Mouse (Mus musculus) lung, embryonic 16.5 days (tissue): ENCODE measurements around the gene Cobll1. TPM values are rescaled to one million over a fixed set of nuclear protein-coding genes. Genes with fewer than 3 reads are reported as not detected.

Source experiments
- ATAC-seq: fragments of 200-750 bp; cut with Nextera tagmentation; 2 replicates; pipeline ENCODE4 v1.8.0; 2017; ENCODE audit warnings: low read depth, mild to moderate bottlenecking, moderate library complexity
- H3K27ac ChIP-seq: fragments of 300-500 bp; sonication (generic); 2 replicates; pipeline ENCODE4 v1.5.1; 2014; ENCODE audit warnings: mild to moderate bottlenecking, control low read depth, low read length
- H3K27me3 ChIP-seq: fragments of 300-500 bp; sonication (generic); 2 replicates; pipeline ENCODE4 v1.6.1; 2014; ENCODE audit warnings: low read depth, low read length, mixed read lengths; ENCODE audit not compliant: control insufficient read depth, insufficient read depth
- H3K36me3 ChIP-seq: fragments of 300-500 bp; sonication (generic); 2 replicates; pipeline ENCODE4 v1.6.1; 2014; ENCODE audit warnings: low read length; ENCODE audit not compliant: control insufficient read depth, insufficient read depth
- H3K4me1 ChIP-seq: fragments of 300-500 bp; sonication (generic); replicated peaks from 2 replicates; pipeline ENCODE4 v1.6.1; 2014; ENCODE audit warnings: low read length, mixed read lengths; ENCODE audit not compliant: control insufficient read depth, insufficient read depth
- H3K4me2 ChIP-seq: fragments of 300-500 bp; sonication (generic); 2 replicates; pipeline ENCODE4 v1.6.1; 2014; ENCODE audit warnings: low read depth, low read length, control low read depth
- H3K4me3 ChIP-seq: fragments of 300-500 bp; sonication (generic); 2 replicates; pipeline ENCODE4 v1.5.1; 2014; ENCODE audit warnings: mild to moderate bottlenecking, low read length, control low read depth
- H3K9ac ChIP-seq: fragments of 300-500 bp; sonication (generic); 2 replicates; pipeline ENCODE4 v1.6.1; 2014; ENCODE audit warnings: low read length, control low read depth
- H3K9me3 ChIP-seq: fragments of 300-500 bp; sonication (generic); 2 replicates; pipeline ENCODE4 v1.6.1; 2016; ENCODE audit warnings: low read length; ENCODE audit not compliant: control insufficient read depth
- WGBS: fragments of 180-500 bp; shearing (Covaris S2); extraction: QIAGEN DNeasy Blood & Tissue Kit; methylation state at CpG from one replicate; pipeline ENCODE4 v1.1.7; 2014; 5-methylcytosine and 5-hydroxymethylcytosine counted together
- polyA plus RNA-seq: library from polyadenylated mRNA; unstranded; fragments of >200 nt; fragmentation: Nextera tagmentation; extraction: Ambion mirVana; gene quantifications from 2 replicates; pipeline ENCODE4 v1.2.1, GENCODE M21; 2015

The Cobll1 gene
- polyA plus RNA-seq, 1 experiment from 2014 or later: 11.1 TPM

GRCm38 (mm10) chr2:65077544-65077943 is 161.7 kb downstream of the Cobll1 start:
- Histone ChIP-seq H3K4me2 (no peak overlapping the region), H3K36me3 (no peaks in the 10 kb centered on the region), H3K27ac (no peak overlapping the region), H3K27me3 (no peaks in the 10 kb centered on the region), H3K9ac (no peak overlapping the region), H3K4me3 (no peak overlapping the region), H3K4me1 (no peaks in the 10 kb centered on the region), H3K9me3 (no peaks in the 10 kb centered on the region)
- ATAC-seq: no peak
- WGBS: 66% methylated on average over 3 of the region's 3 CpGs

- Histone ChIP-seq H3K27ac (no peak overlapping the region), H3K9ac (no peak overlapping the region), H3K4me2 (no peak overlapping the region), H3K4me1 (no peaks in the 10 kb centered on the region), H3K9me3 (no peaks in the 10 kb centered on the region), H3K4me3 (no peak overlapping the region), H3K36me3 (no peaks in the 10 kb centered on the region), H3K27me3 (no peaks in the 10 kb centered on the region)
- 85% methylated on average over 5 of the region's 5 CpGs for WGBS
- ATAC-seq: no peak
These were observed 163.4 kb downstream of the Cobll1 start for GRCm38 (mm10) chr2:65075840-65076239.

- no peak overlapping the region for H3K4me3 ChIP-seq
- H3K36me3 ChIP-seq: no peaks in the 10 kb centered on the region
- no peak overlapping the region for H3K9ac ChIP-seq
- no peak for ATAC-seq
- H3K9me3 ChIP-seq: no peaks in the 10 kb centered on the region
- no peaks in the 10 kb centered on the region for H3K4me1 ChIP-seq
- no peak overlapping the region for H3K4me2 ChIP-seq
- no peak overlapping the region for H3K27ac ChIP-seq
- H3K27me3 ChIP-seq: no peaks in the 10 kb centered on the region
- 89% methylated on average over 4 of the region's 4 CpGs for WGBS
These were observed 163.8 kb downstream of the Cobll1 start for GRCm38 (mm10) chr2:65075431-65075830.

GRCm38 (mm10) chr2:65072205-65072604 is 167.0 kb downstream of the Cobll1 start:
- H3K27me3 ChIP-seq: no peaks in the 10 kb centered on the region
- no peaks in the 10 kb centered on the region for H3K36me3 ChIP-seq
- no peak overlapping the region for H3K9ac ChIP-seq
- no peak overlapping the region for H3K4me2 ChIP-seq
- no peak overlapping the region for H3K27ac ChIP-seq
- H3K9me3 ChIP-seq: no peaks in the 10 kb centered on the region
- no peak for ATAC-seq
- H3K4me1 ChIP-seq: no peaks in the 10 kb centered on the region
- no peak overlapping the region for H3K4me3 ChIP-seq
- 47% methylated on average over 3 of the region's 3 CpGs for WGBS

- H3K27me3 ChIP-seq: no peaks in the 10 kb centered on the region
- no peak overlapping the region for H3K4me2 ChIP-seq
- no peak overlapping the region for H3K27ac ChIP-seq
- H3K4me3 ChIP-seq: no peak overlapping the region
- no peaks in the 10 kb centered on the region for H3K9me3 ChIP-seq
- WGBS: 88% methylated on average over 2 of the region's 2 CpGs
- H3K9ac ChIP-seq: no peak overlapping the region
- no peaks in the 10 kb centered on the region for H3K4me1 ChIP-seq
- H3K36me3 ChIP-seq: no peaks in the 10 kb centered on the region
- ATAC-seq: no peak
These were observed 185.4 kb downstream of the Cobll1 start for GRCm38 (mm10) chr2:65053764-65054163.

- Histone ChIP-seq H3K36me3 (no peaks in the 10 kb centered on the region), H3K9me3 (no peaks in the 10 kb centered on the region), H3K27ac (no peak overlapping the region), H3K4me3 (no peak overlapping the region), H3K4me1 (no peaks in the 10 kb centered on the region; the same call in 1 of the 2 replicates), H3K4me2 (no peak overlapping the region), H3K27me3 (no peaks in the 10 kb centered on the region), H3K9ac (no peak overlapping the region)
- WGBS: 86% methylated on average over 6 of the region's 6 CpGs
- no peak for ATAC-seq
These were observed 186.8 kb downstream of the Cobll1 start for GRCm38 (mm10) chr2:65052191-65053012.

GRCm38 (mm10) chr2:65050776-65051175 is 188.4 kb downstream of the Cobll1 start:
- Histone ChIP-seq H3K9me3 (no peaks in the 10 kb centered on the region), H3K4me2 (no peak overlapping the region), H3K9ac (no peak overlapping the region), H3K4me1 (no peaks in the 10 kb centered on the region; the same call in 1 of the 2 replicates), H3K27ac (no peak overlapping the region), H3K27me3 (no peaks in the 10 kb centered on the region), H3K4me3 (no peak overlapping the region), H3K36me3 (no peaks in the 10 kb centered on the region)
- WGBS: 87% methylated on average over 3 of the region's 3 CpGs
- ATAC-seq: no peak

- 37% methylated on average over 6 of the region's 6 CpGs for WGBS
- Histone ChIP-seq H3K4me1 (no peaks in the 10 kb centered on the region; the same call in 1 of the 2 replicates), H3K9me3 (no peaks in the 10 kb centered on the region), H3K27ac (no peak overlapping the region), H3K27me3 (no peaks in the 10 kb centered on the region), H3K9ac (no peak overlapping the region), H3K36me3 (no peaks in the 10 kb centered on the region), H3K4me3 (no peak overlapping the region), H3K4me2 (no peak overlapping the region)
- peak; percentile 61 for ATAC-seq
These were observed 190.8 kb downstream of the Cobll1 start for GRCm38 (mm10) chr2:65048234-65049017.
